Mouse (Mus musculus) CH12.LX (cell line): Measurements from ENCODE around the gene Mapk1ip1. TPM values are rescaled to one million over a fixed set of nuclear protein-coding genes. Genes with fewer than 3 reads are reported as not detected.

Source experiments
- DNase-seq: peaks from one replicate; pipeline ENCODE4 v3.0.0-alpha.2; 2013; ENCODE audit errors: extremely low read depth
- H3K27ac ChIP-seq: 2 replicates; pipeline ENCODE4 v1.5.1; 2012; ENCODE audit warnings: low read depth, mild to moderate bottlenecking, control low read depth, moderate library complexity; ENCODE audit not compliant: insufficient read depth
- H3K27me3 ChIP-seq: replicated peaks from 2 replicates; pipeline ENCODE3; 2012; ENCODE audit warnings: inconsistent platforms
- H3K36me3 ChIP-seq, 2 experiments: replicated peaks in 1 of 2; 2 replicates each; pipeline versions ENCODE3 to v1.6.1; 2012; ENCODE audit warnings: inconsistent platforms in 1 of 2, low read length in 1 of 2, mild to moderate bottlenecking in 1 of 2, mixed read lengths in 1 of 2, moderate library complexity in 1 of 2; ENCODE audit not compliant: control insufficient read depth in 1 of 2, insufficient read depth in 1 of 2
- H3K4me1 ChIP-seq, 2 experiments: 2 replicates each; pipeline ENCODE4 v1.6.1; 2012; ENCODE audit warnings: inconsistent platforms in 1 of 2, moderate library complexity in 1 of 2; ENCODE audit not compliant: insufficient read depth in 2 of 2, control insufficient read depth in 1 of 2
- H3K4me2 ChIP-seq: 2 replicates; pipeline ENCODE4 v1.6.1; 2012; ENCODE audit warnings: low read depth, mild to moderate bottlenecking, control low read depth; ENCODE audit not compliant: poor library complexity, insufficient read depth, severe bottlenecking
- H3K4me3 ChIP-seq, 3 experiments: fragments of 150-350 bp in 1 of 3; sonication (generic) in 1 of 3; replicated peaks in 1 of 3; 2 replicates each; pipeline versions ENCODE3 to v1.5.1; 2011 to 2012; ENCODE audit warnings: low read depth in 2 of 3, low read length in 2 of 3, mild to moderate bottlenecking in 2 of 3, moderate library complexity in 2 of 3, control low read depth in 1 of 3, improper control_type of control experiment in 1 of 3, inconsistent platforms in 1 of 3, mixed read lengths in 1 of 3; ENCODE audit not compliant: poor library complexity in 1 of 3
- H3K79me2 ChIP-seq: replicated peaks from 2 replicates; pipeline ENCODE4 v1.6.1; 2012; ENCODE audit warnings: mild to moderate bottlenecking, moderate library complexity; ENCODE audit not compliant: control insufficient read depth, poor library complexity, insufficient read depth, severe bottlenecking; ENCODE audit errors: extremely low read depth
- H3K9ac ChIP-seq: 2 replicates; pipeline ENCODE4 v1.6.1; 2012; ENCODE audit warnings: low read depth, mild to moderate bottlenecking, control low read depth, moderate library complexity; ENCODE audit not compliant: insufficient read depth
- H3K9me3 ChIP-seq: replicated peaks from 2 replicates; pipeline ENCODE3; 2012; ENCODE audit warnings: low read length, inconsistent platforms, mixed read lengths
- CHD1 ChIP-seq: IDR thresholded peaks from 2 replicates; pipeline ENCODE4 v1.6.1; 2012; ENCODE audit warnings: low read depth, low read length, improper control_type of control experiment, inconsistent platforms
- CHD2 ChIP-seq: IDR thresholded peaks from 2 replicates; pipeline ENCODE4 v1.6.1; 2011; ENCODE audit warnings: low read length, improper control_type of control experiment
- CTCF ChIP-seq, 2 experiments: IDR thresholded peaks in 1 of 2; conservative IDR thresholded peaks in 1 of 2; 2 replicates each; pipeline ENCODE4 v1.5.1; 2011 to 2012; ENCODE audit warnings: low read depth in 2 of 2, low read length in 2 of 2, improper control_type of control experiment in 1 of 2, inconsistent platforms in 1 of 2, mild to moderate bottlenecking in 1 of 2, moderate library complexity in 1 of 2
- ELF1 ChIP-seq: IDR thresholded peaks from 2 replicates; pipeline ENCODE4 v1.6.1; 2014; ENCODE audit warnings: low read depth, mild to moderate bottlenecking, inconsistent platforms, low read length, improper control_type of control experiment
- EP300 ChIP-seq: IDR thresholded peaks from 2 replicates; pipeline ENCODE4 v1.6.1; 2011; ENCODE audit warnings: low read length, improper control_type of control experiment
- HCFC1 ChIP-seq: IDR thresholded peaks from 2 replicates; pipeline ENCODE4 v1.6.1; 2012; ENCODE audit warnings: low read depth, mild to moderate bottlenecking, inconsistent platforms, low read length, improper control_type of control experiment
- JUN ChIP-seq: IDR thresholded peaks from 2 replicates; pipeline ENCODE4 v1.6.1; 2011; ENCODE audit warnings: low read depth, mild to moderate bottlenecking, low read length, improper control_type of control experiment, moderate library complexity; ENCODE audit not compliant: insufficient read depth
- KAT2A ChIP-seq: IDR thresholded peaks from 2 replicates; pipeline ENCODE4 v1.6.1; 2012; ENCODE audit warnings: low read length, improper control_type of control experiment, inconsistent platforms; ENCODE audit not compliant: insufficient replicate concordance
- MAZ ChIP-seq: IDR thresholded peaks from 2 replicates; pipeline ENCODE4 v1.6.1; 2012; ENCODE audit warnings: low read depth, mild to moderate bottlenecking, inconsistent platforms, low read length, improper control_type of control experiment, moderate library complexity
- MEF2A ChIP-seq: IDR thresholded peaks from 2 replicates; pipeline ENCODE4 v1.6.1; 2014; ENCODE audit warnings: low read depth, mild to moderate bottlenecking, inconsistent platforms, low read length, improper control_type of control experiment, borderline replicate concordance
- MXI1 ChIP-seq: IDR thresholded peaks from 2 replicates; pipeline ENCODE4 v1.6.1; 2011; ENCODE audit warnings: mild to moderate bottlenecking, low read depth, low read length, improper control_type of control experiment
- NELFE ChIP-seq: IDR thresholded peaks from 2 replicates; pipeline ENCODE4 v1.6.1; 2011; ENCODE audit warnings: low read depth, low read length, improper control_type of control experiment
- NRF1 ChIP-seq: IDR thresholded peaks from 2 replicates; pipeline ENCODE4 v1.6.1; 2014; ENCODE audit warnings: low read depth, mild to moderate bottlenecking, inconsistent platforms, low read length, improper control_type of control experiment, moderate library complexity
- POLR2AphosphoS2 ChIP-seq: IDR thresholded peaks from 2 replicates; pipeline ENCODE4 v1.6.1; 2011; ENCODE audit warnings: low read depth, low read length, improper control_type of control experiment
- RAD21 ChIP-seq: IDR thresholded peaks from 2 replicates; pipeline ENCODE4 v1.6.1; 2011; ENCODE audit warnings: low read depth, mild to moderate bottlenecking, low read length, improper control_type of control experiment, moderate library complexity
- SMC3 ChIP-seq: IDR thresholded peaks from 2 replicates; pipeline ENCODE4 v1.6.1; 2011; ENCODE audit warnings: low read depth, low read length, improper control_type of control experiment
- USF1 ChIP-seq: IDR thresholded peaks from 2 replicates; pipeline ENCODE4 v1.6.1; 2014; ENCODE audit warnings: low read depth, mild to moderate bottlenecking, inconsistent platforms, low read length, improper control_type of control experiment
- ZKSCAN1 ChIP-seq: IDR thresholded peaks from 2 replicates; pipeline ENCODE4 v1.6.1; 2012; ENCODE audit warnings: low read depth, inconsistent platforms, low read length, improper control_type of control experiment, borderline replicate concordance
- dilution Hi-C: fragments of 300-500 bp; cut with MboI; formaldehyde crosslinking; loops from 2 replicates; pipeline ENCODE4 v1.14.3; 2020; ENCODE audit warnings: low sequenced_read_pairs; ENCODE audit not compliant: extremely low pct_unique_long_range_greater_than_20kb, extremely low pct_ligation_motif_present
- in situ Hi-C: fragments of 300-500 bp; cut with MboI; formaldehyde crosslinking; loops from 3 replicates; pipeline ENCODE4 v1.14.3; 2019; ENCODE audit warnings: low sequenced_read_pairs, low pct_ligation_motif_present, low pct_unique_long_range_greater_than_20kb, mixed read lengths
- polyA plus RNA-seq: library from polyadenylated mRNA; unstranded; fragments of >175 nt; gene quantifications from 2 replicates; pipeline ENCODE4 v1.2.1, GENCODE M21; 2012; ENCODE audit warnings: low read depth; ENCODE audit not compliant: insufficient read length
- total RNA-seq, 2 experiments: library from RNA; depleted of rRNA; stranded (reverse); fragments of 300-350 nt in 1 of 2; fragments of >200 nt in 1 of 2; gene quantifications; 2 replicates each; pipeline ENCODE4 v1.2.3; 2012 to 2014

Mapk1ip1 gene
- total and polyA plus RNA-seq, 3 experiments = 4.2 to 6.6 (median 5.1) TPM

GRCm38 (mm10) chr7:138824423-138824822, 21.6 kb downstream of the Mapk1ip1 start:
- no peak overlapping the region for H3K27ac ChIP-seq
- H3K4me1 ChIP-seq = no peaks in the 10 kb centered on the region
- H3K79me2 ChIP-seq = no peaks in the 10 kb centered on the region
- no peak for TF ChIP-seq EP300
- no peak for TF ChIP-seq HCFC1
- TF ChIP-seq ELF1 = no peak
- no peak for TF ChIP-seq MXI1
- no peak for TF ChIP-seq ZKSCAN1
- TF ChIP-seq MAZ = no peak
- TF ChIP-seq MEF2A = no peak
- TF ChIP-seq RAD21 = no peak
- no peak for TF ChIP-seq NRF1
- TF ChIP-seq USF1 = no peak
- no peak for TF ChIP-seq JUN
- no peak for TF ChIP-seq CHD1
- no peak for TF ChIP-seq NELFE
- TF ChIP-seq KAT2A = no peak
- TF ChIP-seq POLR2AphosphoS2 = no peak
- dilution Hi-C loops (no loop called here), in situ Hi-C loops (no loop called here)
- H3K9me3 ChIP-seq = peaks cover 5% of the 10 kb centered on the region
- H3K27me3 ChIP-seq = peaks cover 68% of the 10 kb centered on the region
- H3K4me3 ChIP-seq = no peak overlapping the region
- H3K9ac ChIP-seq = no peak overlapping the region
- H3K4me2 ChIP-seq = no peak overlapping the region
- no peak for DNase-seq
- no peaks in the 10 kb centered on the region for H3K36me3 ChIP-seq

GRCm38 (mm10) chr7:138818314-138818713, 27.8 kb downstream of the Mapk1ip1 start:
- Histone ChIP-seq H3K4me2 (no peak overlapping the region), H3K79me2 (no peaks in the 10 kb centered on the region), H3K4me3 (no peak overlapping the region), H3K9ac (no peak overlapping the region), H3K4me1 (no peaks in the 10 kb centered on the region), H3K27ac (no peak overlapping the region), H3K27me3 (peaks cover 90% of the 10 kb centered on the region), H3K9me3 (peaks cover 5% of the 10 kb centered on the region), H3K36me3 (no peaks in the 10 kb centered on the region)
- TF ChIP-seq CHD2 = no peak
- TF ChIP-seq RAD21 = peak; percentile 21
- 0 out of 2 replicates have a peak, but pooled peaks have one; percentile 18 for TF ChIP-seq SMC3
- peak in 1 of 2 experiments; percentile 57; a peak in 2 of 4 replicates for TF ChIP-seq CTCF (conservative IDR thresholded peaks at IDR 0.05 in 1 of 2, IDR thresholded peaks at IDR 0.05 in 1 of 2; ENCODE audit: low read depth in 2 of 2, low read length in 2 of 2)
- in situ Hi-C loops (no loop called here), dilution Hi-C loops (no loop called here)
- peak; percentile 10 for DNase-seq
